Mouse (Mus musculus) spleen, adult 2 months (tissue): ENCODE results near the gene Ak5. TPM values are rescaled to one million over a fixed set of nuclear protein-coding genes. Genes with fewer than 3 reads are reported as not detected.

Source experiments
- DNase-seq, 2 experiments: peaks; one replicate each; pipeline versions ENCODE4 v3.0.0 to v3.0.0-alpha.2; 2012 to 2021; ENCODE audit warnings: low spot score in 2 of 2, low read depth in 1 of 2
- H3K27ac ChIP-seq: fragments of 200-500 bp; 2 replicates; pipeline ENCODE4 v1.5.1; 2012; ENCODE audit warnings: low read length, inconsistent platforms; ENCODE audit not compliant: insufficient read depth
- H3K27me3 ChIP-seq: fragments of 200-500 bp; 2 replicates; pipeline ENCODE4 v1.6.1; 2012; ENCODE audit warnings: mild to moderate bottlenecking, moderate library complexity, low read length, inconsistent platforms; ENCODE audit not compliant: control insufficient read depth, insufficient read depth
- H3K36me3 ChIP-seq: fragments of 200-500 bp; 2 replicates; pipeline ENCODE4 v1.6.1; 2012; ENCODE audit warnings: mild to moderate bottlenecking, low read length, inconsistent platforms; ENCODE audit not compliant: control insufficient read depth, insufficient read depth
- H3K4me1 ChIP-seq: fragments of 200-500 bp; 2 replicates; pipeline ENCODE4 v1.6.1; 2011; ENCODE audit warnings: inconsistent platforms; ENCODE audit not compliant: control insufficient read depth, insufficient read depth, insufficient read length
- H3K4me3 ChIP-seq: fragments of 200-500 bp; 2 replicates; pipeline ENCODE4 v1.5.1; 2011; ENCODE audit warnings: mild to moderate bottlenecking, inconsistent platforms; ENCODE audit not compliant: insufficient read depth, insufficient read length; ENCODE audit errors: extremely low read depth
- CTCF ChIP-seq: fragments of 200-500 bp; IDR thresholded peaks from 2 replicates; pipeline ENCODE4 v1.5.1; 2011; ENCODE audit warnings: mild to moderate bottlenecking, inconsistent platforms; ENCODE audit not compliant: insufficient read depth, insufficient read length, insufficient replicate concordance; ENCODE audit errors: extremely low read depth
- POLR2A ChIP-seq: fragments of 200-500 bp; IDR thresholded peaks from 2 replicates; pipeline ENCODE4 v1.6.1; 2011; ENCODE audit warnings: low read depth, low read length, inconsistent platforms
- WGBS: fragments of 180-500 bp; shearing (Covaris S2); methylation state at CpG from one replicate; pipeline ENCODE4 v1.1.7; 2018; 5-methylcytosine and 5-hydroxymethylcytosine counted together
- polyA plus RNA-seq: library from polyadenylated mRNA; depleted of rRNA; stranded (reverse); fragments of >200 nt; gene quantifications from 2 replicates; pipeline ENCODE4 v1.2.3, GENCODE M21; 2012

Gene Ak5
- polyA plus RNA-seq, 1 experiment, result 0.02 TPM

DNA sequence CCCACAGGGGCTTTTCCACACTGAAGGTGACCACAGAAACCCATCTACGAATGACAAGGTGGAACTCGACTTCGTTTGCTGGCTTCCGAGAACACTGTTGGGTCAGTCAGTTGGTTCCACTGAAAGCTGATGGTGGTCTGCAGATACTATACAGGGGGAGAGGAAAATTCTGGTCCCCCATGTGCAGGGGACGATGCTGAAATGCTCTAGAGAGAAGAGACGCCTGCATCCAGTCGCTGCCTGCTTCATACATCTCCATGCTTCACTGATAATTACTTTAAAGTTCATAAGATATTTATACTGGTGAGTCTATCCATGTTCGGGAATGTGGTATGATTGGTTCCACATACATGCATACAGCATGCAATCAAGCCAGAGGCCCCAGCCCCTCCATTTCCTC is 186.0 kb downstream of the Ak5 start:
- no peaks in the 10 kb centered on the region for H3K4me1 ChIP-seq
- WGBS, result 72% methylated on average over 8 of the region's 8 CpGs
- DNase-seq, result no peak

DNA sequence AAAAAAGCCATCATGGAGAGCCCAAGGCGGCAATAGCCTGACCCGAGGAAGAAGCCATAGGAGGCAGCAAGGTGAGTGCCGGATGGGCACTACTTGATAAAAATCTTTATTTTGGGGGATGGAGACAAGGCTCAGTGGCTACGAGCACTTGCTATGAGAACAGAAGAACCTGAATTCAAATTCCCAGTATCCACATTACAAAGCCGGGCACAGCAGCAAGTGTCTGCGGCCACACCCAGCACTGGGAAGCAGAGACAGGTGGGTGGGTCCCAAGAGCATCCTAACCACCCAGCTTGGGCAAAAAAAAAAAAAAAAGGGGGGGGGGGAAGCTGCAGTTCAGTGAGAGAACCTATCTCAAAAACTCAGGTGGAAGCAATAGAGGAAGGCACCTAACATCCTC is 187.8 kb downstream of the Ak5 start:
- Histone ChIP-seq H3K4me1 (no peaks in the 10 kb centered on the region), H3K27me3 (no peaks in the 10 kb centered on the region), H3K36me3 (no peaks in the 10 kb centered on the region), H3K27ac (no peak overlapping the region), H3K4me3 (no peak overlapping the region)
- DNase-seq, result no peak
- 93% methylated on average over 6 of the region's 6 CpGs for WGBS
- no peak for TF ChIP-seq CTCF
- TF ChIP-seq POLR2A, result no peak

More for the DNA sequence above, 186.0 kb downstream of the Ak5 start:
- H3K4me3 ChIP-seq, result no peak overlapping the region
- H3K27me3 ChIP-seq, result no peaks in the 10 kb centered on the region
- no peak for TF ChIP-seq POLR2A
- no peak for TF ChIP-seq CTCF
- H3K27ac ChIP-seq, result no peak overlapping the region
- H3K36me3 ChIP-seq, result no peaks in the 10 kb centered on the region

GRCm38 (mm10) chr3:152478599-152479435 is 189.3 kb downstream of the Ak5 start:
- peak; percentile 33 to 36 for DNase-seq
- no peak for TF ChIP-seq CTCF
- no peak for TF ChIP-seq POLR2A
- no peaks in the 10 kb centered on the region for H3K4me1 ChIP-seq

DNA sequence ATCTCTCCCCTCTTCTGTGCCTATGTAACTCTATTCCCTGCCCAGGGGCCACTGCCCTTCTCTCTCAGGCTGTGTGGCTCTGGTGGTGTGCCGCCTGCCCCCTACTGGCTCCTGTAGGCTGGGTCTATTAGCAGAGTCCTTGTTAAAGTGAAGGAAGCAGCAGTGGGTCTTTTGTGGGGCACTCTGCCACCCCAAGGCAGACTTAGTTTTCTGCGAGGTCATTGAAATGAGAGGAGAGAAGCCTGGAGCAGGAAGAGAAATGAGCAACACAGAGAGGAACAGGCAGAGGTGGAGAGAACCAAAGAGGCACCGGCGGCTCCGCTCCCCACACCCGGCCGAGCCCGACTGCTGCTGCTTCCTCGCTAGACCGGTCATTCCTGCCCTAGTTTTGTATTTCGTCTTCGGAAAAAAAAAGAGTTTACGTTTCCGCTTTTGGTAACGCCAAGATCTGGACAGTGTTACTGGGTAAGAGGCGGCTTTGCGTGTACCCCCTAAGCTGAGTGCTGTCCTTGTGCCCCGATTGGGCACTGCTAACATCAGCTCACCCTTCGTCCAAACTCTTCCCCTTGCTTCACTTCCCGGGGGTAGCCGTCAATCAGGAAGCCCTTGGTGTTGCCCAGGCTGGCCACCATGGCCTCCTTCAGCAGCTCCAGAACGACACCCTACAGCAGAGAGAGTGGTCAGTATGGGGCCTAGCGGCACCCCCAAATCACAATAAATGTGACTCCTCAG is 190.2 kb downstream of the Ak5 start:
- Histone ChIP-seq H3K4me3 (peak overlapping the region; percentile 56), H3K4me1 (no peaks in the 10 kb centered on the region), H3K27ac (peak overlapping the region; percentile 24), H3K36me3 (no peaks in the 10 kb centered on the region), H3K27me3 (no peaks in the 10 kb centered on the region)
- 3% methylated on average over 23 of the region's 23 CpGs for WGBS
- TF ChIP-seq POLR2A, result no peak
- peak; percentile 79; the same call in 1 of the 2 replicates for TF ChIP-seq CTCF
- DNase-seq, result peak; percentile 41 to 65

More at GRCm38 (mm10) chr3:152478599-152479435, 189.3 kb downstream of the Ak5 start:
- H3K36me3 ChIP-seq, result no peaks in the 10 kb centered on the region
- H3K27ac ChIP-seq, result peak overlapping the region; percentile 20; the same call in 1 of the 2 replicates
- 3% methylated on average over 12 of the region's 16 CpGs for WGBS
- peak overlapping the region; percentile 56 for H3K4me3 ChIP-seq
- H3K27me3 ChIP-seq, result no peaks in the 10 kb centered on the region

DNA sequence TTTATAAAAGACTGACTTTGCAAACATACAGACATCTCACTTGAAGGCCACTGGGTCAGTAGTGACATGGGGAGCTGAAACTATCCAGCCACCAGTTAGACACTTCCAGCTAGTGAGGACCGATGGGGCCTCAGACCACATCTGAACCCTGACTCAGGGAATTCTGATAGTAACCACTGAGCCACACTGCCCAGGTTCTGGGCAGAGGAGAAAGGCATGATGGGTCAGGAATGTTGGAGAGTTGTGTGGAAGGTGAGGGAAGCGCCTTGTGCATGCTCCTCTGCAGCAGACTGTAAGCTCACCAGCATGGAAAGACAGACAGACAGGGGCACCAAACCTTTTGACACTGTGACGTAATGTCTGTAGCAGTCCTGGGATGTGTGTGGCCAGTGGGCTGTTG is 192.3 kb downstream of the Ak5 start:
- DNase-seq, result no peak

DNA sequence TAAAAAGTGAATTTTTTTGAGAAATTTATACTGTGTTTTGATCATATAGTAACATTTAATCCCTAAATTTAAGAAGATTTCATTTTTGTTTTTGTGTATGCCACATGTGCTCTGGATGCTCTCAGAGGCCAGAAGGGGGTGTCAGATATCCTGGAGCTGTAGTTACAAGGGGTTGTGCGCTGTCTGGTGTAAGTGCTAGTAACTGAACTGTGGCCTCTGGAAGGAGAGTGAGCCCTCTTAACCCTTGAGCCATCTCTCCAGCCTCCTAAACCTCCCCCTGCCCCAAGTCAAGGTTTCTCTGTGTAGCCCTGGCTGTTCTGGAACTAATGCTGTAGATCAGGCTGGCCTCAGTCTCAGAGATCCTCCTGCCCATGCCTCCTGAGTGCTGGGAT is 192.9 kb downstream of the Ak5 start:
- WGBS, result 97% methylated on average over 1 of the region's 1 CpGs
- DNase-seq, result no peak
- TF ChIP-seq POLR2A, result no peak
- TF ChIP-seq CTCF, result no peak
- no peak overlapping the region for H3K4me3 ChIP-seq
- H3K27me3 ChIP-seq, result no peaks in the 10 kb centered on the region
- H3K36me3 ChIP-seq, result no peaks in the 10 kb centered on the region
- no peak overlapping the region for H3K27ac ChIP-seq
- H3K4me1 ChIP-seq, result no peaks in the 10 kb centered on the region

More for the DNA sequence above, 192.3 kb downstream of the Ak5 start:
- no peaks in the 10 kb centered on the region for H3K27me3 ChIP-seq
- no peak overlapping the region for H3K4me3 ChIP-seq
- no peak for TF ChIP-seq POLR2A
- TF ChIP-seq CTCF, result no peak
- 92% methylated on average over 3 of the region's 3 CpGs for WGBS
- H3K4me1 ChIP-seq, result no peaks in the 10 kb centered on the region
- no peaks in the 10 kb centered on the region for H3K36me3 ChIP-seq
- no peak overlapping the region for H3K27ac ChIP-seq
